Mouse (Mus musculus): ENCODE results near the gene Aldh3a1. TPM values are rescaled to one million over a fixed set of nuclear protein-coding genes. Genes with fewer than 3 reads are reported as not detected.
"Not testable (repeated sequence)": the region's sequence is repeated elsewhere in the genome, so short reads cannot be mapped to it uniquely, and the experiment has no call there.

Gene Aldh3a1
- polyA plus RNA-seq (2012; rRNA removed), result 13.4 and 130 TPM in 2 replicates

GRCm38 (mm10) chr11:61207487-61208246 is at the start of gene Aldh3a1:
TSS of gene Aldh3a1 (plus strand) at chr11:61207537.
- Histone ChIP-seq H3K4me3 (replicated peaks; ENCODE audit: extremely low read depth, low read depth, low read length) (no peak within 1 kb of the TSS), H3K4me1 (ENCODE audit: control insufficient read depth, insufficient read depth, low read length) (peaks cover 11% of the 10 kb centered on the region)
- no peak for DNase-seq
- TF ChIP-seq CTCF (IDR thresholded peaks at IDR 0.05; ENCODE audit: insufficient read depth, low read length), result no peak
- no peak for TF ChIP-seq POLR2A (IDR thresholded peaks at IDR 0.05; ENCODE audit: borderline replicate concordance, extremely low read depth, low read depth, low read length)
- WGBS, result 52% methylated on average over 10 of the region's 10 CpGs

DNA sequence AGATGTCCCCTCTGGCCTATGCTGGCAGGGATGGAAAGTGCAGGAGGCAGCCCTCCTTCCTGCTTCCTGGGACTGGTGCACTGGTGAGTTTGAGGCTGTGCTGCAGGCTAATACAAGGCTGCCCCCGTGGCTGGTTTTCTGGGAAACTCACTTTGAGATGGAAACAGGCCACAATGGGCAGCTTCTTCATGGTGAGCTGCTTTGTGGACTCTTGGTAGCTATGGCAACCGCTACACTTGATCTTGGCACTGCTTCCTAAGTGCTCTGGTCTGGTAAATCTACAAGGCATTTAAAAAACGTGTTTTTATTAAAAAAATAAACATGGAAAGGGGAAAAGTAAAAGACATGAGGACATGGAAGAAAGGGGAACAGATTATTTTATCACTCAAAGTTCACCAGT is 49.2 kb upstream of the Aldh3a1 start:
- Histone ChIP-seq H3K4me3 (replicated peaks; ENCODE audit: extremely low read depth, low read depth, low read length) (no peak overlapping the region), H3K4me1 (ENCODE audit: control insufficient read depth, insufficient read depth, low read length) (peaks cover 4% of the 10 kb centered on the region)
- TF ChIP-seq CTCF (IDR thresholded peaks at IDR 0.05; ENCODE audit: insufficient read depth, low read length), result no peak
- TF ChIP-seq POLR2A (IDR thresholded peaks at IDR 0.05; ENCODE audit: borderline replicate concordance, extremely low read depth, low read depth, low read length), result no peak
- WGBS, result 58% methylated on average over 3 of the region's 3 CpGs
- no peak for DNase-seq

- H3K4me1 ChIP-seq (ENCODE audit: control insufficient read depth, insufficient read depth, low read length), result peaks cover 4% of the 10 kb centered on the region
- H3K4me3 ChIP-seq (replicated peaks; ENCODE audit: extremely low read depth, low read depth, low read length), result no peak overlapping the region
- no peak for DNase-seq
- 36% methylated on average over 11 of the region's 11 CpGs for WGBS
- TF ChIP-seq POLR2A (IDR thresholded peaks at IDR 0.05; ENCODE audit: borderline replicate concordance, extremely low read depth, low read depth, low read length) (no peak), CTCF (IDR thresholded peaks at IDR 0.05; ENCODE audit: insufficient read depth, low read length) (no peak)
Measured at GRCm38 (mm10) chr11:61159796-61160732, 47.3 kb upstream of the Aldh3a1 start.

- H3K4me3 ChIP-seq (replicated peaks; ENCODE audit: extremely low read depth, low read depth, low read length), result no peak overlapping the region
- H3K4me1 ChIP-seq (ENCODE audit: control insufficient read depth, insufficient read depth, low read length), result peaks cover 4% of the 10 kb centered on the region
- no peak for TF ChIP-seq CTCF (IDR thresholded peaks at IDR 0.05; ENCODE audit: insufficient read depth, low read length)
- no peak for TF ChIP-seq POLR2A (IDR thresholded peaks at IDR 0.05; ENCODE audit: borderline replicate concordance, extremely low read depth, low read depth, low read length)
- DNase-seq, result no peak
- WGBS, result 92% methylated on average over 13 of the region's 13 CpGs
Measured at GRCm38 (mm10) chr11:61161121-61161520, 46.2 kb upstream of the Aldh3a1 start.

GRCm38 (mm10) chr11:61162776-61163175 is 44.6 kb upstream of the Aldh3a1 start:
- WGBS, result 96% methylated on average over 14 of the region's 14 CpGs
- DNase-seq, result no peak
- H3K4me3 ChIP-seq (replicated peaks; ENCODE audit: extremely low read depth, low read depth, low read length), result no peak overlapping the region
- peaks cover 4% of the 10 kb centered on the region for H3K4me1 ChIP-seq (ENCODE audit: control insufficient read depth, insufficient read depth, low read length)
- TF ChIP-seq POLR2A (IDR thresholded peaks at IDR 0.05; ENCODE audit: borderline replicate concordance, extremely low read depth, low read depth, low read length) (no peak), CTCF (IDR thresholded peaks at IDR 0.05; ENCODE audit: insufficient read depth, low read length) (no peak)

GRCm38 (mm10) chr11:61163341-61163740 is 44.0 kb upstream of the Aldh3a1 start:
- DNase-seq, result no peak
- Histone ChIP-seq H3K4me1 (ENCODE audit: control insufficient read depth, insufficient read depth, low read length) (peaks cover 4% of the 10 kb centered on the region), H3K4me3 (replicated peaks; ENCODE audit: extremely low read depth, low read depth, low read length) (no peak overlapping the region)
- TF ChIP-seq CTCF (IDR thresholded peaks at IDR 0.05; ENCODE audit: insufficient read depth, low read length) (no peak), POLR2A (IDR thresholded peaks at IDR 0.05; ENCODE audit: borderline replicate concordance, extremely low read depth, low read depth, low read length) (no peak)
- 82% methylated on average over 3 of the region's 3 CpGs for WGBS

GRCm38 (mm10) chr11:61164366-61164765 is 43.0 kb upstream of the Aldh3a1 start:
- no peak for TF ChIP-seq CTCF (IDR thresholded peaks at IDR 0.05; ENCODE audit: insufficient read depth, low read length)
- TF ChIP-seq POLR2A (IDR thresholded peaks at IDR 0.05; ENCODE audit: borderline replicate concordance, extremely low read depth, low read depth, low read length), result no peak
- H3K4me1 ChIP-seq (ENCODE audit: control insufficient read depth, insufficient read depth, low read length), result peaks cover 7% of the 10 kb centered on the region
- DNase-seq, result no peak
- no peak overlapping the region for H3K4me3 ChIP-seq (replicated peaks; ENCODE audit: extremely low read depth, low read depth, low read length)
- WGBS, result 91% methylated on average over 6 of the region's 6 CpGs

GRCm38 (mm10) chr11:61164881-61165280 is 42.5 kb upstream of the Aldh3a1 start:
- Histone ChIP-seq H3K4me1 (ENCODE audit: control insufficient read depth, insufficient read depth, low read length) (peaks cover 7% of the 10 kb centered on the region), H3K4me3 (replicated peaks; ENCODE audit: extremely low read depth, low read depth, low read length) (no peak overlapping the region)
- DNase-seq, result no peak
- TF ChIP-seq POLR2A (IDR thresholded peaks at IDR 0.05; ENCODE audit: borderline replicate concordance, extremely low read depth, low read depth, low read length), result no peak
- TF ChIP-seq CTCF (IDR thresholded peaks at IDR 0.05; ENCODE audit: insufficient read depth, low read length), result no peak
- WGBS, result 92% methylated on average over 10 of the region's 10 CpGs

DNA sequence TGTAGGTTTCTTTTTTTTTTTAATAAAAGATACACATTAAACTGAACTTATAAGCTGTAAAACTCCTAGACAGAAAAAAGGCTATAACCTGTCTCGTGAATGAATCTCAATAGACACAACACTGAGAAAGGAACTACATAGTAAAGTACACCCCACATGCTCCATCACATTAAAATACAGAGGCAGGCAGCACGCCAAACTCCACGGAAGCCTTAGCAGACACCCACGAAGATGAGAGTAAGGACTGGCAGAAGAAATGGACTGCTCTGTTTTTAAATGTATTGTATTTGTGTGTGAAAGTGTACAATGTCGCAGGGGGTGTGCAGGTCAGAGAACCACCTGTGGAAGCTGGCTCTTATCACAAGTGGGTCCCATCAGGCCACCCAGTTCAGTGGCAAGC is 37.2 kb upstream of the Aldh3a1 start:
- TF ChIP-seq CTCF (IDR thresholded peaks at IDR 0.05; ENCODE audit: insufficient read depth, low read length) (no peak), POLR2A (IDR thresholded peaks at IDR 0.05; ENCODE audit: borderline replicate concordance, extremely low read depth, low read depth, low read length) (no peak)
- no peak for DNase-seq
- Histone ChIP-seq H3K4me1 (ENCODE audit: control insufficient read depth, insufficient read depth, low read length) (peaks cover 3% of the 10 kb centered on the region), H3K4me3 (replicated peaks; ENCODE audit: extremely low read depth, low read depth, low read length) (no peak overlapping the region)
- WGBS, result 64% methylated on average over 5 of the region's 5 CpGs

DNA sequence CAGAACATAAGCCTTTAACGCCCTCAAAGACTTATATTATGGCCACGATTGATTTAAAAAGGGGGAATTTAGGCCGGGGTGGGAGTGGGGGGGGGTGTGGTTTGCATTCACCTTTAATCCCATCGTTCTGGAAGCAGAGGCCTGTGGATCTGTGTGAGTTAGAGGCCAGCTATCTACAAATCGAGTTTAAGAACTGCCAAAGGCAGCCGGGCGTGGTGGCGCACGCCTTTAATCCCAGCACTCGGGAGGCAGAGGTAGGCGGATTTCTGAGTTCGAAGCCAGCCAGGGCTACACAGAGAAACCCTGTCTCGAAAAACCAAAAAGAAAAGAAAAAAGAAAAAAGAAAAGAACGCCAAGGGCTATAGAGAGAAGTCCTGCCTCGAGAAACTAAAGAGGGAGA is 33.9 kb upstream of the Aldh3a1 start:
- not testable (repeated sequence) for DNase-seq; H3K4me3 ChIP-seq (replicated peaks; ENCODE audit: extremely low read depth, low read depth, low read length)
- 35% methylated on average over 15 of the region's 15 CpGs for WGBS

More for the DNA sequence above, 33.9 kb upstream of the Aldh3a1 start:
- H3K4me1 ChIP-seq (ENCODE audit: control insufficient read depth, insufficient read depth, low read length), result not testable (repeated sequence)

Measured in lung, adult 2 months (tissue).